Mouse (Mus musculus): ENCODE results near the gene Mmrn1.

DNA sequence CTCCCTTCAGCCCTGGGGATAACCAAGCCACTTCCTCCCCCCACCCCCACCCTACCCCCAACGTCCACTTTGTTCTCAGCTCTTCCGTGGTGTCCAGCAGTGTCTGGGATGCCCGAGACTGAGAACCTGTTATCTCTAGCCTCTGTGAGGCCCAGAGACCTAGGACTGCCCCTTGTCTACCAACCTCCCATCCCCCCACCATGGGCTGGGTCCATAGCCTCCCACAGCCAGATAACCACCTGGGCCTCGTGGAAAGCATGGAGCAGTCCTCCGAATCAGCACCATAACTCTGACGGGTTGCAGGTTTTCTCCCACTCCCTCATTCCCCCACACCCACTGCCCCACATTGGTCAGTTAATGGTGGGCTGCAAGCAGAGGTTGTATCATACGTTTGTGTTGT, 44.4 kb upstream of the Mmrn1 start:
- no peak for TF ChIP-seq EP300 (IDR thresholded peaks at IDR 0.05; ENCODE audit: insufficient read depth, low read depth, low read length)
- no peak for TF ChIP-seq POLR2A (IDR thresholded peaks at IDR 0.05; ENCODE audit: insufficient read depth, low read length)
- TF ChIP-seq CTCF (IDR thresholded peaks at IDR 0.05; ENCODE audit: low read depth, low read length): no peak
